Mouse (Mus musculus): ENCODE data around the gene Gm10715. TPM values are rescaled to one million over a fixed set of nuclear protein-coding genes. Genes with fewer than 3 reads are reported as not detected.
"Not testable (repeated sequence)": the region's sequence is repeated elsewhere in the genome, so short reads cannot be mapped to it uniquely, and the experiment has no call there.

The Gm10715 gene
- polyA plus RNA-seq, 1 experiment from 2014 or later, result not detected

- not testable (repeated sequence) for H3K4me3 ChIP-seq (ENCODE audit: low read depth, low read length); H3K27me3 ChIP-seq (ENCODE audit: control insufficient read depth, insufficient read depth, low read length); H3K36me3 ChIP-seq (ENCODE audit: control insufficient read depth, insufficient read depth, low read length); H3K9me3 ChIP-seq (ENCODE audit: control insufficient read depth, low read length); H3K27ac ChIP-seq (replicated peaks; ENCODE audit: low read depth, low read length); H3K4me1 ChIP-seq (ENCODE audit: control insufficient read depth, insufficient read depth, low read length); DNase-seq (ENCODE audit: low spot score); H3K9ac ChIP-seq (ENCODE audit: low read length); H3K4me2 ChIP-seq (ENCODE audit: low read depth, severe bottlenecking)
- ATAC-seq (ENCODE audit: insufficient number of reproducible peaks, low FRiP score, low TSS enrichment, low read depth), result peak; percentile 63
- WGBS, result no CpG with 5 or more reads among the region's 5 CpGs
Observed at GRCm38 (mm10) chr9:3009331-3009730, 27.3 kb upstream of the Gm10715 start.

DNA sequence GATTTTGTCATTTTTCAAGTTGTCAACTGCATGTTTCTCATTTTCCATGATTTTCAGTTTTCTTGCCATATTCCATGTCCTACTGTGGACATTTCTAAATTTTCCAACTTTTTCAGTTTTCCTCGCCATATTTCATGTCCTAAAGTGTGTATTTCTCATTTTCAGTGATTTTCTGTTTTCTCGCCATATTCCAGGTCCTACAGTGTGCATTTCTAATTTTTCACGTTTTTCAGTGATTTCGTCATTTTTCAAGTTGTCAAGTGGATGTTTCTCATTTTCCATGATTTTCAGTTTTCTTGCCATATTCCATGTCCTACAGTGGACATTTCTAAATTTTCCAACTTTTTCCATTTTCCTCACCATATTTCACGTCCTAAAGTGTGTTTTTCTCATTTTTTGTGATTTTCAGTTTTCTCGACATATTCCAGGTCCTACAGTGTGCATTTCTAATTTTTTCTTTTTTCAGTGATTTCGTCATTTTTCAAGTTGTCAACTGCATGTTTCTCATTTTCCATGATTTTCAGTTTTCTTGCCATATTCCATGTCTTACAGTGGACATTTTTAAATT, 24.5 kb upstream of the Gm10715 start:
- not testable (repeated sequence) for H3K36me3 ChIP-seq (ENCODE audit: control insufficient read depth, insufficient read depth, low read length); H3K9ac ChIP-seq (ENCODE audit: low read length)
- WGBS, result 89% methylated on average over 2 of the region's 7 CpGs

DNA sequence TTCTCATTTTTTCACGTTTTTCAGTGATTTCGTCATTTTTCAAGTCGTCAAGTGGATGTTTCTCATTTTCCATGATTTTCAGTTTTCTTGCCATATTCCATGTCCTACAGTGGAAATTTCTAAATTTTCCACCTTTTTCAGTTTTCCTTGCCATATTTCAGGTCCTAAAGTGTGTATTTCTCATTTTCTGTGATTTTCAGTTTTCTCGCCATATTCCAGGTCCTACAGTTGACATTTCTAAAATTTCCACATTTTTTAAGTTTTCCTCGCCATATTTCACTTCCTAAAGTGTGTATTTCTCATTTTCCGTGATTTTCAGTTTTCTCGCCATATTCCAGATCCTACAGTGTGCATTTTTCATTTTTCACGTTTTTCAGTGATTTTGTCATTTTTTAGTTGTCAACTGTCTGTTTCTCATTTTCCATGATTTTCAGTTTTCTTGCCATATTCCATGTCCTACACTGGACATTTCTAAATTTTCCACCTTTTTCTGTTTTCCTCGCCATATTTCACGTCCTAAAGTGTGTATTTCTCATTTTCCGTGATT, 23.9 kb upstream of the Gm10715 start, which contains the start of gene Gm10721:
Gene Gm10721 (plus strand): TSS at position 408 of the 547 bp plus-strand sequence.
- not testable (repeated sequence) for H3K27ac ChIP-seq (replicated peaks; ENCODE audit: low read depth, low read length); H3K9ac ChIP-seq (ENCODE audit: low read length); H3K4me2 ChIP-seq (ENCODE audit: low read depth, severe bottlenecking); H3K4me1 ChIP-seq (ENCODE audit: control insufficient read depth, insufficient read depth, low read length); H3K27me3 ChIP-seq (ENCODE audit: control insufficient read depth, insufficient read depth, low read length); H3K36me3 ChIP-seq (ENCODE audit: control insufficient read depth, insufficient read depth, low read length); DNase-seq (ENCODE audit: low spot score); H3K4me3 ChIP-seq (ENCODE audit: low read depth, low read length); H3K9me3 ChIP-seq (ENCODE audit: control insufficient read depth, low read length)
- peak; percentile 74 for ATAC-seq (ENCODE audit: insufficient number of reproducible peaks, low FRiP score, low TSS enrichment, low read depth)
- no CpG with 5 or more reads among the region's 11 CpGs for WGBS

More for the DNA sequence above, 24.5 kb upstream of the Gm10715 start:
- not testable (repeated sequence) for H3K4me2 ChIP-seq (ENCODE audit: low read depth, severe bottlenecking); H3K4me1 ChIP-seq (ENCODE audit: control insufficient read depth, insufficient read depth, low read length); H3K27ac ChIP-seq (replicated peaks; ENCODE audit: low read depth, low read length); ATAC-seq (ENCODE audit: insufficient number of reproducible peaks, low FRiP score, low TSS enrichment, low read depth); H3K9me3 ChIP-seq (ENCODE audit: control insufficient read depth, low read length); H3K4me3 ChIP-seq (ENCODE audit: low read depth, low read length); H3K27me3 ChIP-seq (ENCODE audit: control insufficient read depth, insufficient read depth, low read length); DNase-seq (ENCODE audit: low spot score)

GRCm38 (mm10) chr9:3015354-3015753, 21.3 kb upstream of the Gm10715 start, which contains the start of gene Gm10720:
Gm10720 (plus strand) TSS chr9:3015654.
- H3K36me3 ChIP-seq (ENCODE audit: control insufficient read depth, insufficient read depth, low read length); ATAC-seq (ENCODE audit: insufficient number of reproducible peaks, low FRiP score, low TSS enrichment, low read depth); H3K4me3 ChIP-seq (ENCODE audit: low read depth, low read length); H3K9ac ChIP-seq (ENCODE audit: low read length); DNase-seq (ENCODE audit: low spot score); H3K9me3 ChIP-seq (ENCODE audit: control insufficient read depth, low read length); H3K27me3 ChIP-seq (ENCODE audit: control insufficient read depth, insufficient read depth, low read length); H3K27ac ChIP-seq (replicated peaks; ENCODE audit: low read depth, low read length); H3K4me2 ChIP-seq (ENCODE audit: low read depth, severe bottlenecking); H3K4me1 ChIP-seq (ENCODE audit: control insufficient read depth, insufficient read depth, low read length): not testable (repeated sequence)
- 64% methylated on average over 4 of the region's 9 CpGs for WGBS

- DNase-seq (ENCODE audit: low spot score); H3K36me3 ChIP-seq (ENCODE audit: control insufficient read depth, insufficient read depth, low read length); H3K9me3 ChIP-seq (ENCODE audit: control insufficient read depth, low read length); H3K27ac ChIP-seq (replicated peaks; ENCODE audit: low read depth, low read length); ATAC-seq (ENCODE audit: insufficient number of reproducible peaks, low FRiP score, low TSS enrichment, low read depth); H3K4me1 ChIP-seq (ENCODE audit: control insufficient read depth, insufficient read depth, low read length); H3K9ac ChIP-seq (ENCODE audit: low read length); H3K4me2 ChIP-seq (ENCODE audit: low read depth, severe bottlenecking); H3K4me3 ChIP-seq (ENCODE audit: low read depth, low read length); H3K27me3 ChIP-seq (ENCODE audit: control insufficient read depth, insufficient read depth, low read length): not testable (repeated sequence)
- WGBS, result 65% methylated on average over 4 of the region's 6 CpGs
Observed at GRCm38 (mm10) chr9:3015896-3016295, 20.8 kb upstream of the Gm10715 start.

- no CpG with 5 or more reads among the region's 9 CpGs for WGBS
- H3K36me3 ChIP-seq (ENCODE audit: control insufficient read depth, insufficient read depth, low read length); DNase-seq (ENCODE audit: low spot score); H3K4me2 ChIP-seq (ENCODE audit: low read depth, severe bottlenecking); H3K4me1 ChIP-seq (ENCODE audit: control insufficient read depth, insufficient read depth, low read length); H3K27me3 ChIP-seq (ENCODE audit: control insufficient read depth, insufficient read depth, low read length); H3K4me3 ChIP-seq (ENCODE audit: low read depth, low read length); H3K27ac ChIP-seq (replicated peaks; ENCODE audit: low read depth, low read length); H3K9me3 ChIP-seq (ENCODE audit: control insufficient read depth, low read length); H3K9ac ChIP-seq (ENCODE audit: low read length); ATAC-seq (ENCODE audit: insufficient number of reproducible peaks, low FRiP score, low TSS enrichment, low read depth): not testable (repeated sequence)
Observed at GRCm38 (mm10) chr9:3017108-3017507, 19.6 kb upstream of the Gm10715 start, which contains the start of gene Gm10719. Gm10719 (plus strand) TSS chr9:3017408.

GRCm38 (mm10) chr9:3018944-3019343, 17.7 kb upstream of the Gm10715 start:
- H3K4me1 ChIP-seq (ENCODE audit: control insufficient read depth, insufficient read depth, low read length); DNase-seq (ENCODE audit: low spot score); H3K27me3 ChIP-seq (ENCODE audit: control insufficient read depth, insufficient read depth, low read length); H3K4me2 ChIP-seq (ENCODE audit: low read depth, severe bottlenecking); ATAC-seq (ENCODE audit: insufficient number of reproducible peaks, low FRiP score, low TSS enrichment, low read depth); H3K36me3 ChIP-seq (ENCODE audit: control insufficient read depth, insufficient read depth, low read length); H3K4me3 ChIP-seq (ENCODE audit: low read depth, low read length); H3K9me3 ChIP-seq (ENCODE audit: control insufficient read depth, low read length); H3K9ac ChIP-seq (ENCODE audit: low read length); H3K27ac ChIP-seq (replicated peaks; ENCODE audit: low read depth, low read length): not testable (repeated sequence)
- 65% methylated on average over 8 of the region's 9 CpGs for WGBS

DNA sequence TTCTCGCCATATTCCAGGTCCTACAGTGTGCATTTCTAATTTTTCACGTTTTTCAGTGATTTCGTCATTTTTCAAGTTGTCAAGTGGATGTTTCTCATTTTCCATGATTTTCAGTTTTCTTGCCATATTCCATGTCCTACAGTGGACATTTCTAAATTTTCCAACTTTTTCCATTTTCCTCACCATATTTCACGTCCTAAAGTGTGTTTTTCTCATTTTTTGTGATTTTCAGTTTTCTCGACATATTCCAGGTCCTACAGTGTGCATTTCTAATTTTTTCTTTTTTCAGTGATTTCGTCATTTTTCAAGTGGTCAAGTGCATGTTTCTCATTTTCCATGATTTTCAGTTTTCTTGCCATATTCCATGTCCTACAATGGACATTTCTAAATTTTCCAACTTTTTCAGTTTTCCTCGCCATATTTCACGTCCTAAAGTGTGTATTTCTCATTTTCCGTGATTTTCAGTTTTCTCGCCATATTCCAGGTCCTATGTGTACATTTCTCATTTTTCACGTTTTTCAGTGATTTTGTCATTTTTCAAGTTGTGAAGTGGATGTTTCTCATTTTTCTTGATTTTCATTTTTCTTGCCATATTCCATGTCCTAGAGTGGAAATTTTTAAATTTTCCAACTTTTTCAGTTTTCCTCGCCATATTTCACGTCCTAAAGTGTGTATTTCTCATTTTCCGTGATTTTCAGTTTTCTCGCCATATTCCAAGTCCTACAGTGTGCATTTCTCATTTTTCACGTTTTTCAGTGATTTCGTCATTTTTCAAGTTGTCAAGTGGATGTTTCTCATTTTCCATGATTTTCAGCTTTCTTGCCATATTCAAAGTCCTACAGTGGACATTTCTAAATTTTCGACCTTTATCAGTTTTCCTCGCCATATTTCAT, 16.6 kb upstream of the Gm10715 start:
- not testable (repeated sequence) for H3K9ac ChIP-seq (ENCODE audit: low read length); DNase-seq (ENCODE audit: low spot score); H3K4me1 ChIP-seq (ENCODE audit: control insufficient read depth, insufficient read depth, low read length); H3K27ac ChIP-seq (replicated peaks; ENCODE audit: low read depth, low read length); H3K4me3 ChIP-seq (ENCODE audit: low read depth, low read length); H3K36me3 ChIP-seq (ENCODE audit: control insufficient read depth, insufficient read depth, low read length); H3K27me3 ChIP-seq (ENCODE audit: control insufficient read depth, insufficient read depth, low read length); H3K9me3 ChIP-seq (ENCODE audit: control insufficient read depth, low read length); H3K4me2 ChIP-seq (ENCODE audit: low read depth, severe bottlenecking)
- peak; percentile 67; the same call in 1 of the 2 replicates for ATAC-seq (ENCODE audit: insufficient number of reproducible peaks, low FRiP score, low TSS enrichment, low read depth)
- WGBS, result 74% methylated on average over 11 of the region's 19 CpGs

Data from limb, embryonic 11.5 days (tissue).